Mouse (Mus musculus) hindbrain, embryonic 15.5 days (tissue): ENCODE data around the gene Tmem59l. TPM values are rescaled to one million over a fixed set of nuclear protein-coding genes. Genes with fewer than 3 reads are reported as not detected.
A peak's percentile ranks its signal among the peaks of the same experiment; 100 is the strongest.

Experiments used
- ATAC-seq: fragments of 200-750 bp; cut with Nextera tagmentation; 2 replicates; pipeline ENCODE4 v1.8.0; 2017; ENCODE audit warnings: low read depth, moderate number of reproducible peaks, moderate TSS enrichment; ENCODE audit not compliant: low FRiP score
- H3K27ac ChIP-seq: fragments of 300-500 bp; sonication (generic); replicated peaks from 2 replicates; pipeline ENCODE4 v1.5.1; 2015; ENCODE audit warnings: mild to moderate bottlenecking, inconsistent platforms
- H3K27me3 ChIP-seq: fragments of 300-500 bp; sonication (generic); 2 replicates; pipeline ENCODE4 v1.6.1; 2015; ENCODE audit warnings: control low read depth, inconsistent platforms
- H3K36me3 ChIP-seq: fragments of 300-500 bp; sonication (generic); 2 replicates; pipeline ENCODE4 v1.6.1; 2015; ENCODE audit warnings: control low read depth, inconsistent platforms
- H3K4me1 ChIP-seq: fragments of 300-500 bp; sonication (generic); replicated peaks from 2 replicates; pipeline ENCODE4 v1.6.1; 2015; ENCODE audit warnings: control low read depth, inconsistent platforms
- H3K4me2 ChIP-seq: fragments of 300-500 bp; sonication (generic); 2 replicates; pipeline ENCODE4 v1.6.1; 2015; ENCODE audit warnings: moderate library complexity, mild to moderate bottlenecking, inconsistent platforms
- H3K4me3 ChIP-seq: fragments of 300-500 bp; sonication (generic); 2 replicates; pipeline ENCODE4 v1.5.1; 2015; ENCODE audit warnings: mild to moderate bottlenecking, inconsistent platforms
- H3K9ac ChIP-seq: fragments of 300-500 bp; sonication (generic); 2 replicates; pipeline ENCODE4 v1.6.1; 2015; ENCODE audit warnings: inconsistent platforms
- H3K9me3 ChIP-seq: fragments of 300-500 bp; sonication (generic); 2 replicates; pipeline ENCODE4 v1.6.1; 2016; ENCODE audit warnings: control low read depth, inconsistent platforms
- WGBS: fragments of 180-500 bp; shearing (Covaris S2); methylation state at CpG from one replicate; pipeline ENCODE4 v1.1.7; 2015; 5-methylcytosine and 5-hydroxymethylcytosine counted together
- polyA plus RNA-seq: library from polyadenylated mRNA; unstranded; fragments of >200 nt; fragmentation: Nextera tagmentation; extraction: Ambion mirVana; gene quantifications from 2 replicates; pipeline ENCODE4 v1.2.1, GENCODE M21; 2015

The Tmem59l gene
- polyA plus RNA-seq, result 133 and 145 TPM in 2 replicates

DNA sequence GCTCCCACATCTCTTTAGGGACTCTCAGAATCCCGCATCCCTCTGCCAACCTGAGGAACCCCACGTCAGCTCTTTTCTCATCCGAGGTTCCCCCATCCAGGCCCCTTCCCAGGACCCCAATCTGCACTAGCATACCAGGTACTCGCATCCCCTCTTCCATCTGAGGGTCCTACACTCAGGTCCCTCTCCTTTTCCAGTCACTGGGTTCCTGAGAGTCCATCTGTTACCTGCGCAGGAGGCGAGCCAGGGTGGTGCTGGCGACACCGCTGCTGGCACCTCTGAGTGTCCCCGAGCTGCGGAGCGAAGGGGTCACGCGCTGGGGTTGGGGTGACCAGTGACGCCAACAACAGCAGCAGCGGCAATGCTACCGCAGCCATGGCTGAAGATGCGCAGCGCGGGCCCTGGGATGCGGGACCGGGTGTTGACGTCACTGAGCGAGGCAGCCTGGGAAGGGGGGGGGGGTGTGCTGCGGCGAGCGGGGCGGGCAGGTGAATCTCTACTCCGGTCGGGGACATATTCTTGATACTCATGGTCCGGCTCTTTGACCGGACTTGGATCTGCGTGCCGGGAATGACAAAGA is at the start of gene Tmem59l:
Tmem59l (minus strand) TSS at position 418 of the 580 bp plus-strand sequence.
- 4% methylated on average over 32 of the region's 33 CpGs for WGBS
- Histone ChIP-seq H3K9me3 (no peaks in the 10 kb centered on the region), H3K4me3 (peak within 1 kb of the TSS; percentile 64), H3K27ac (peak within 1 kb of the TSS; percentile 40; the same call in 1 of the 2 replicates), H3K36me3 (peaks cover 4% of the 10 kb centered on the region; the same call in 1 of the 2 replicates), H3K4me1 (peaks cover 44% of the 10 kb centered on the region), H3K9ac (peak within 1 kb of the TSS; percentile 89), H3K4me2 (peak within 1 kb of the TSS; percentile 69), H3K27me3 (peaks cover 76% of the 10 kb centered on the region)
- peak; percentile 82 for ATAC-seq

GRCm38 (mm10) chr8:70535701-70536100 is 48.5 kb upstream of the Tmem59l start:
- WGBS, result 89% methylated on average over 2 of the region's 2 CpGs

GRCm38 (mm10) chr8:70535221-70535620 is 48.1 kb upstream of the Tmem59l start:
- Histone ChIP-seq H3K9ac (no peak overlapping the region), H3K36me3 (peaks cover 46% of the 10 kb centered on the region), H3K9me3 (no peaks in the 10 kb centered on the region), H3K4me1 (peaks cover 11% of the 10 kb centered on the region), H3K4me3 (no peak overlapping the region), H3K4me2 (no peak overlapping the region), H3K27me3 (no peaks in the 10 kb centered on the region), H3K27ac (no peak overlapping the region)
- ATAC-seq, result no peak
- 97% methylated on average over 3 of the region's 3 CpGs for WGBS

More at GRCm38 (mm10) chr8:70535701-70536100, 48.5 kb upstream of the Tmem59l start:
- H3K36me3 ChIP-seq, result peaks cover 44% of the 10 kb centered on the region
- no peaks in the 10 kb centered on the region for H3K9me3 ChIP-seq
- H3K4me1 ChIP-seq, result peaks cover 16% of the 10 kb centered on the region
- H3K4me2 ChIP-seq, result no peak overlapping the region
- ATAC-seq, result no peak
- H3K9ac ChIP-seq, result no peak overlapping the region
- H3K27me3 ChIP-seq, result no peaks in the 10 kb centered on the region
- H3K4me3 ChIP-seq, result no peak overlapping the region
- no peak overlapping the region for H3K27ac ChIP-seq

DNA sequence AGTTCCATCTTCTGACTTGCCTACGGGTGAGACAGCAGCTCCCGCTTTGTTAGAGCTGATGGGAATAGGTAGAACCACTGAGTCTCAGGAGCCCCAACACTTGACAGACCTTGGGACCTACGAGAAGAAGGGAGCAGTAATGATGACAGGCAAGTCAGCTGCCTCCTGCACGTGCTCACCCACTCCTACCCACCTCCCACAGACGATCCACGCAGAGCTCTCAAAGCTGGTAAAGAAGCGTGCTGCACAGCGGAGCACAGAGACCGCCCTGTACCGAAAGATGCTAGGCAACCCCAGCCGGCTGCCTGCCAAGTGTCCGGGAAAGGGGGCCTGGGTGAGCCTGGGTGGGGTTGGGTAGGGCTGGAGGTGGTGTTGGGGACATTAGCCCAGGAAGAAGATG is 47.1 kb upstream of the Tmem59l start:
- H3K4me1 ChIP-seq, result peaks cover 17% of the 10 kb centered on the region
- no peak overlapping the region for H3K4me3 ChIP-seq
- no peak overlapping the region for H3K4me2 ChIP-seq
- no peaks in the 10 kb centered on the region for H3K9me3 ChIP-seq
- peaks cover 46% of the 10 kb centered on the region for H3K36me3 ChIP-seq
- no peak for ATAC-seq
- no peak overlapping the region for H3K9ac ChIP-seq
- no peaks in the 10 kb centered on the region for H3K27me3 ChIP-seq
- WGBS, result 94% methylated on average over 12 of the region's 12 CpGs
- H3K27ac ChIP-seq, result no peak overlapping the region

GRCm38 (mm10) chr8:70530314-70530713 is 43.2 kb upstream of the Tmem59l start:
- H3K9ac ChIP-seq, result no peak overlapping the region
- H3K4me3 ChIP-seq, result no peak overlapping the region
- WGBS, result 91% methylated on average over 2 of the region's 2 CpGs
- no peak for ATAC-seq
- H3K36me3 ChIP-seq, result peaks cover 36% of the 10 kb centered on the region
- no peaks in the 10 kb centered on the region for H3K27me3 ChIP-seq
- H3K4me2 ChIP-seq, result no peak overlapping the region
- peaks cover 31% of the 10 kb centered on the region for H3K4me1 ChIP-seq
- no peaks in the 10 kb centered on the region for H3K9me3 ChIP-seq
- no peak overlapping the region for H3K27ac ChIP-seq

- 98% methylated on average over 3 of the region's 3 CpGs for WGBS
- Histone ChIP-seq H3K27me3 (no peaks in the 10 kb centered on the region), H3K9me3 (no peaks in the 10 kb centered on the region), H3K36me3 (peaks cover 30% of the 10 kb centered on the region), H3K4me3 (no peak overlapping the region), H3K4me2 (no peak overlapping the region), H3K4me1 (peaks cover 31% of the 10 kb centered on the region), H3K27ac (no peak overlapping the region), H3K9ac (no peak overlapping the region)
- no peak for ATAC-seq
Observed at GRCm38 (mm10) chr8:70529741-70530161, 42.6 kb upstream of the Tmem59l start.

DNA sequence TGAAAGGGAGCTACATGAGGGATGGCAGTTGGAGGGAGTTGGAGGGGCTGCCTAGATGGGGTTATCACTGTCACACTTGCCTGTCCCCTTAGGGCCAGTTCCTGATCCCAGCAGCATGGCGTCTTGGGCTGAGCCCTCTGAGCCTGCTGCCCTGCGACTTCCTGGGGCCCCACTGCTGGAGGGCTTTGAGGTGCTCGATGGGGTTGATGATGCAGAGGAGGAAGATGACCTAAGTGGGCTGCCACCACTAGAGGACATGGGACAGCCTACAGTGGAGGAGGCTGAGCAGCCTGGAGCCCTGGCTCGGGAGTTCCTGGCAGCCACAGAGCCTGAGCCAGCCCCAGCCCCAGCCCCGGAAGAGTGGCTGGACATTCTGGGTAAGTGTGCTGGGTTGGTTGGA is 42.1 kb upstream of the Tmem59l start:
- Histone ChIP-seq H3K27me3 (no peaks in the 10 kb centered on the region), H3K4me1 (peaks cover 31% of the 10 kb centered on the region), H3K9ac (no peak overlapping the region), H3K4me2 (no peak overlapping the region), H3K27ac (no peak overlapping the region), H3K36me3 (peaks cover 27% of the 10 kb centered on the region), H3K9me3 (no peaks in the 10 kb centered on the region), H3K4me3 (no peak overlapping the region)
- no peak for ATAC-seq
- 87% methylated on average over 5 of the region's 5 CpGs for WGBS

DNA sequence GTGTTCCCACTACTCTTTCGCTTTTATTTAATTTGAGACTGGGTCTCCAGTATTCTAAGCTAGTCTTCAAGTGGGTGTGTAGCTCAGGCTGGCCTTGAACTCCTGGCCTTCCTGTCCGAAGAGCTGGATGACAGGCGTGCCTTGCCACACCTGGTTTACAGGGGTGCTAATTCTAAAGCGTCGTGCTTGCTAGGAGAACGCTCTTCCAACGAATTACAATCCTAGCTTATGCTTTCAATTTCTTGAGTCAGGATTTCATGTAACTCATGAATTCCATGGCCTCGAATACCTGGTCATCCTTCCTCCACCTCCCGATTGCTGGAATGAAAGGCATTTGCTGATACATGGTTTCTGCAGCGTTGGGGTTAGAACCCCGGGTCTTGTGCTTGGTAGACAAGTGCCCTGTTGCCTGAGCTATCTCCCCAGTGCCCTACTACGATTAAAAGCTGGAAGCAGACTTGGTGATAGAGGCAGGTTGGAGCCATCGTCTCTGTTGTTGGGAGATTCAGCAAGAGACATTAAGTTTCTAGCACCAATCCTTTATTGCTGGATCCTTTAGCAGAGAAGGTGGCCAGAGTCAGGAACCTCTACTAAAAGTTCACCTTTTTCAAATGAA is 41.1 kb upstream of the Tmem59l start:
- Histone ChIP-seq H3K36me3 (peaks cover 24% of the 10 kb centered on the region), H3K9me3 (no peaks in the 10 kb centered on the region), H3K4me3 (peak overlapping the region; percentile 88), H3K4me2 (peak overlapping the region; percentile 82), H3K27me3 (no peaks in the 10 kb centered on the region), H3K27ac (peak overlapping the region; percentile 92), H3K9ac (peak overlapping the region; percentile 88), H3K4me1 (peaks cover 37% of the 10 kb centered on the region)
- no peak for ATAC-seq
- WGBS, result 36% methylated on average over 13 of the region's 13 CpGs

- peak within 1 kb of the TSS; percentile 92 for H3K27ac ChIP-seq
- no peaks in the 10 kb centered on the region for H3K9me3 ChIP-seq
- 0% methylated on average over 53 of the region's 61 CpGs for WGBS
- H3K36me3 ChIP-seq, result peaks cover 20% of the 10 kb centered on the region
- peaks cover 38% of the 10 kb centered on the region for H3K4me1 ChIP-seq
- H3K27me3 ChIP-seq, result no peaks in the 10 kb centered on the region
- peak within 1 kb of the TSS; percentile 88 for H3K9ac ChIP-seq
- peak; percentile 94 for ATAC-seq
- H3K4me2 ChIP-seq, result peak within 1 kb of the TSS; percentile 82
- H3K4me3 ChIP-seq, result peak within 1 kb of the TSS; percentile 88
Observed at GRCm38 (mm10) chr8:70527512-70528181, 40.5 kb upstream of the Tmem59l start, which contains the start of the genes Fkbp8 and Kxd1. Gene Fkbp8, plus strand, starts transcription at chr8:70527724. Gene Kxd1, minus strand, starts transcription at chr8:70527956.

GRCm38 (mm10) chr8:70527111-70527511 is 40.0 kb upstream of the Tmem59l start:
- Histone ChIP-seq H3K4me3 (peak overlapping the region; percentile 88), H3K4me2 (peak overlapping the region; percentile 82), H3K27ac (peak overlapping the region; percentile 92), H3K36me3 (peaks cover 15% of the 10 kb centered on the region), H3K4me1 (peaks cover 43% of the 10 kb centered on the region), H3K9ac (peak overlapping the region; percentile 88), H3K27me3 (no peaks in the 10 kb centered on the region), H3K9me3 (no peaks in the 10 kb centered on the region)
- WGBS, result 5% methylated on average over 8 of the region's 8 CpGs
- ATAC-seq, result no peak

DNA sequence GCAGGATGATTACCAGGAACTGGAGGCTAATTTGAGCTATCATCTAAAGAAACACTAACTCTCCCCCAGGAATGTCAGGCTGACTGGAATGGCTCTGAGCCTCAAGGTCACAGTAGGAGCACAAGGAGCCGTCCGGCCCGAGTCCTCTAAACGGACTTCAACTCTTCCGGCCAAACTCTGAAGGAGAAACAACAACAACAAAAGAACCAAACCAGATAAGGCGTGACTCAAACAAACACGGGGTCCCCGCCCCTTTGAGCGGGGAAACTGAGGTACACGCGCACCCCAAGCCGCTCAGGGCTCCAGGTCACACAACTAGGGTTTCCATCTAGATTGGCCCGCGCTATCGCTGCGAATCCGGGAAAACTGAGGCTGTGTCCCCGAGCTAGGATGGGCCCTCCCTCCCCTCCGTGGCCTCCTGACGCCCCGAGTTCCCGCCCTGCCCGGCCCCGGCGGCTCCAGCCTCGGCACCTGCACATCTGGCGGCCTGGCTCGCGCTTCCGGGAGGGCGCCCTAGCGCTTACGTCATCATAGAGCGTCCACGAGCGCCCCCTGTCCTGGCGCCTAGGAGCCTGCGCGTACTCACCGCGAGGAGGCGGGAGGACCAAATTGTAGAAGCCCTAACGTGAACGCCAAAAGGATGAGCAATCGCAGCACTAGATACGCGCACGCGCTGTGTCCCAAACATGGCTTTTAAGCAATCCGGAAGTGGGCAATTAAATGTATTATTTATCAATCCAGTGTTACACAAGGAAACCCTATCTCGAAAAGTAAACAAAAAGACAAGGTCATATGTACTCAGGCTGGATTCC is 35.6 kb upstream of the Tmem59l start:
- peak overlapping the region; percentile 72 for H3K4me3 ChIP-seq
- H3K9me3 ChIP-seq, result no peaks in the 10 kb centered on the region
- WGBS, result under 1% methylated on average over 48 of the region's 51 CpGs
- H3K4me2 ChIP-seq, result peak overlapping the region; percentile 79
- H3K36me3 ChIP-seq, result peaks cover 8% of the 10 kb centered on the region; the same call in 1 of the 2 replicates
- peak overlapping the region; percentile 83 for H3K27ac ChIP-seq
- peaks cover 25% of the 10 kb centered on the region for H3K4me1 ChIP-seq
- no peaks in the 10 kb centered on the region for H3K27me3 ChIP-seq
- ATAC-seq, result peak; percentile 87
- peak overlapping the region; percentile 81 for H3K9ac ChIP-seq
